20 mouse cellular contexts compared by ENCODE assay signal in genomic region chr3:126661920-126662319, GRCm38 (mm10).
DNase-seq lines count a peak whose midpoint lies in the region; ATAC-seq and TF ChIP-seq lines count a peak whose summit lies in the region.
"Had no signal": no experiment of that assay in that cellular context is flagged by ENCODE, and none has a peak within 500 bp of the region (broad histone marks: within the 10 kb centered on the region; RNA-seq: fewer than 3 reads in every experiment).

No protein-coding gene starts in this region.

- no peak overlapping the region for H3K9ac ChIP-seq in heart, postnatal 0 days (replicated peaks; ENCODE audit: low read depth, low read length)
- no peak overlapping the region for H3K9ac ChIP-seq in hindbrain, embryonic 13.5 days
- H3K9ac ChIP-seq: embryonic facial prominence, embryonic 12.5 days had no signal

- ATAC-seq in heart, postnatal 0 days (ENCODE audit: insufficient read depth, low read depth): no peak
- ATAC-seq in CD4-positive, CD25-positive, alpha-beta regulatory T cell, adult 4 months: peak; percentile 39
- ATAC-seq in granulocyte monocyte progenitor cell, adult 5-6 weeks (replicated peaks; ENCODE audit: poor library complexity, severe bottlenecking): peak; percentile 41; the same call in 1 of the 2 replicates
- ATAC-seq in neutrophil, adult 5-6 weeks (ENCODE audit: extremely low read depth, insufficient number of reproducible peaks, low FRiP score, poor library complexity, severe bottlenecking): peak; percentile 84
- ATAC-seq in hindbrain, embryonic 13.5 days (ENCODE audit: low FRiP score): no peak
- ATAC-seq: forebrain, embryonic 14.5 days had no signal

- H3K4me3 ChIP-seq in heart, postnatal 0 days (ENCODE audit: low read depth, low read length): no peak overlapping the region
- no peak overlapping the region for H3K4me3 ChIP-seq in hindbrain, embryonic 13.5 days
- H3K4me3 ChIP-seq: embryonic facial prominence, embryonic 12.5 days; hindbrain, embryonic 10.5 days; midbrain, embryonic 10.5 days had no signal

- no peaks in the 10 kb centered on the region for H3K27me3 ChIP-seq in heart, postnatal 0 days (ENCODE audit: control insufficient read depth, insufficient read depth, low read length)
- H3K27me3 ChIP-seq in hindbrain, embryonic 13.5 days: no peaks in the 10 kb centered on the region
- H3K27me3 ChIP-seq: embryonic facial prominence, embryonic 12.5 days had no signal

- no peak for DNase-seq in heart, postnatal 0 days (ENCODE audit: low spot score)
- no peak for DNase-seq in heart, postnatal 4 days
- no peak for DNase-seq in kidney, adult 8-10 months
- DNase-seq: cerebellum, adult 2 months; gastrocnemius, postnatal 14 days; kidney, adult 9 months; kidney, postnatal 25 days; left cerebral cortex, postnatal 4 days; liver; right cerebral cortex, adult 18-20 months; thymus, adult 18-20 months had no signal

- H3K4me2 ChIP-seq in heart, postnatal 0 days (ENCODE audit: low read depth, low read length): no peak overlapping the region
- H3K4me2 ChIP-seq in hindbrain, embryonic 13.5 days: no peak overlapping the region
- H3K4me2 ChIP-seq: embryonic facial prominence, embryonic 12.5 days had no signal

- peak overlapping the region; percentile 95 for H3K27ac ChIP-seq in heart, postnatal 0 days (ENCODE audit: low read depth)
- H3K27ac ChIP-seq in hindbrain, embryonic 13.5 days: no peak overlapping the region
- H3K27ac ChIP-seq: embryonic facial prominence, embryonic 12.5 days; hindbrain, embryonic 10.5 days; midbrain, embryonic 10.5 days had no signal

- 84% methylated on average over 3 of the region's 3 CpGs for WGBS in heart, postnatal 0 days
- WGBS in hindbrain, embryonic 13.5 days: 92% methylated on average over 3 of the region's 3 CpGs

- TF ChIP-seq EP300 in heart, postnatal 0 days (IDR thresholded peaks at IDR 0.05; ENCODE audit: low read depth): no peak

- no peaks in the 10 kb centered on the region for H3K36me3 ChIP-seq in heart, postnatal 0 days (replicated peaks; ENCODE audit: control insufficient read depth, insufficient read depth, low read length)
- H3K36me3 ChIP-seq in hindbrain, embryonic 13.5 days: no peaks in the 10 kb centered on the region
- H3K36me3 ChIP-seq: embryonic facial prominence, embryonic 12.5 days; G1E; hindbrain, embryonic 10.5 days; midbrain, embryonic 10.5 days had no signal

- no peak for TF ChIP-seq CTCF in heart, postnatal 0 days (IDR thresholded peaks at IDR 0.05; ENCODE audit: low read depth)

- no peaks in the 10 kb centered on the region for H3K9me3 ChIP-seq in heart, postnatal 0 days (replicated peaks; ENCODE audit: control insufficient read depth, low read length)
- H3K9me3 ChIP-seq in hindbrain, embryonic 13.5 days: no peaks in the 10 kb centered on the region
- H3K9me3 ChIP-seq: embryonic facial prominence, embryonic 12.5 days; hindbrain, embryonic 10.5 days; midbrain, embryonic 10.5 days had no signal

- peaks cover 46% of the 10 kb centered on the region for H3K4me1 ChIP-seq in heart, postnatal 0 days (ENCODE audit: control insufficient read depth, insufficient read depth)
- no peaks in the 10 kb centered on the region for H3K4me1 ChIP-seq in hindbrain, embryonic 13.5 days (replicated peaks)

Comparison
In these comparisons a context has a peak if more than half of its experiments do, and no peak if none do; other contexts are left out.
1. ATAC-seq: peak in CD4-positive, CD25-positive, alpha-beta regulatory T cell, adult 4 months (single experiment), granulocyte monocyte progenitor cell, adult 5-6 weeks (single experiment) and neutrophil, adult 5-6 weeks (single experiment); none in heart, postnatal 0 days (single experiment) and hindbrain, embryonic 13.5 days (single experiment).